Mouse (Mus musculus) heart, postnatal 0 days (tissue): Measurements from ENCODE around the gene Dnm2.

ENCODE experiments used
- CTCF ChIP-seq: IDR thresholded peaks from 2 replicates; pipeline ENCODE4 v1.5.1; 2016; ENCODE audit warnings: antibody characterized with exemption, control low read depth, low read depth
- EP300 ChIP-seq: IDR thresholded peaks from 2 replicates; pipeline ENCODE4 v1.6.1; 2016; ENCODE audit warnings: antibody characterized with exemption, low read depth

GRCm38 (mm10) chr9:21383966-21384365 is 40.7 kb upstream of the Dnm2 start:
- no peak for TF ChIP-seq EP300
- no peak for TF ChIP-seq CTCF
